ENCODE assay signal across 8 mouse cellular contexts in genomic region chr19:53902739-53903487, GRCm38 (mm10). TPM values are rescaled to one million over a fixed set of nuclear protein-coding genes. Genes with fewer than 3 reads are reported as not detected.
A peak's percentile ranks its signal among the peaks of the same experiment; 100 is the strongest.
DNase-seq lines count a peak whose midpoint lies in the region; ATAC-seq lines count a peak whose summit lies in the region.

No protein-coding gene starts in this region.

- peak; percentile 98 for DNase-seq in CD4-positive helper T cell, adult 2 months (ENCODE audit: low read depth, low spot score)
- DNase-seq in brain, embryonic 18.5 days (ENCODE audit: low read depth, low spot score) = peak; percentile 94
- peak; percentile 98 for DNase-seq in kidney, postnatal 14 days
- DNase-seq in liver, embryonic 13.5 days = peak; percentile 94
- peak; percentile 99 for DNase-seq in neural tube, embryonic 10.5 days (ENCODE audit: extremely low spot score, low spot score)

- peak overlapping the region; percentile 88 for H3K9ac ChIP-seq in heart, embryonic 14.5 days (ENCODE audit: low read length)
- peak overlapping the region; percentile 90 for H3K9ac ChIP-seq in liver, embryonic 13.5 days
- peak overlapping the region; percentile 94 for H3K9ac ChIP-seq in stomach, embryonic 16.5 days (ENCODE audit: low read length)

- under 1% methylated on average over 50 of the region's 61 CpGs for WGBS in heart, embryonic 14.5 days
- under 1% methylated on average over 54 of the region's 61 CpGs for WGBS in liver, embryonic 13.5 days (ENCODE audit: insufficient replicate concordance)
- under 1% methylated on average over 57 of the region's 61 CpGs for WGBS in stomach, embryonic 16.5 days

- H3K9me3 ChIP-seq in heart, embryonic 14.5 days (ENCODE audit: control insufficient read depth, low read length) = no peaks in the 10 kb centered on the region
- H3K9me3 ChIP-seq in liver, embryonic 13.5 days (replicated peaks) = no peaks in the 10 kb centered on the region
- no peaks in the 10 kb centered on the region for H3K9me3 ChIP-seq in stomach, embryonic 16.5 days (replicated peaks; ENCODE audit: control insufficient read depth, low read length)

- no peaks in the 10 kb centered on the region for H3K36me3 ChIP-seq in heart, embryonic 14.5 days (ENCODE audit: control insufficient read depth, insufficient read depth, low read length)
- no peaks in the 10 kb centered on the region for H3K36me3 ChIP-seq in liver, embryonic 13.5 days
- no peaks in the 10 kb centered on the region for H3K36me3 ChIP-seq in stomach, embryonic 16.5 days (ENCODE audit: control insufficient read depth, insufficient read depth, low read length)

- peaks cover 12 to 30% of the 10 kb centered on the region in 2 experiments for H3K4me1 ChIP-seq in heart, embryonic 14.5 days (ENCODE audit: control insufficient read depth in 2 of 2, insufficient read depth in 2 of 2, low read length in 2 of 2)
- peaks cover 48% of the 10 kb centered on the region for H3K4me1 ChIP-seq in liver, embryonic 13.5 days (replicated peaks)
- H3K4me1 ChIP-seq in stomach, embryonic 16.5 days (ENCODE audit: control insufficient read depth, insufficient read depth, low read length) = peaks cover 22% of the 10 kb centered on the region

- peak overlapping the region; percentile 95 to 96 for H3K4me3 ChIP-seq in heart, embryonic 14.5 days (ENCODE audit: control insufficient read depth in 1 of 2, insufficient read depth in 1 of 2, low read depth in 1 of 2, low read length in 2 of 2)
- H3K4me3 ChIP-seq in liver, embryonic 13.5 days (replicated peaks) = peak overlapping the region; percentile 94
- peak overlapping the region; percentile 95 for H3K4me3 ChIP-seq in stomach, embryonic 16.5 days (replicated peaks; ENCODE audit: low read length)

- H3K4me2 ChIP-seq in heart, embryonic 14.5 days (ENCODE audit: low read length) = peak overlapping the region; percentile 80
- H3K4me2 ChIP-seq in liver, embryonic 13.5 days = peak overlapping the region; percentile 86
- peak overlapping the region; percentile 74 for H3K4me2 ChIP-seq in stomach, embryonic 16.5 days (ENCODE audit: low read depth, low read length)

- peak overlapping the region; percentile 65 to 85 for H3K27ac ChIP-seq in heart, embryonic 14.5 days (replicated peaks in 1 of 2; ENCODE audit: control insufficient read depth in 1 of 2, insufficient read depth in 1 of 2, low read depth in 2 of 2, low read length in 2 of 2)
- H3K27ac ChIP-seq in liver, embryonic 13.5 days = peak overlapping the region; percentile 91
- peak overlapping the region; percentile 97 for H3K27ac ChIP-seq in stomach, embryonic 16.5 days (ENCODE audit: low read length)

- no peaks in the 10 kb centered on the region for H3K27me3 ChIP-seq in heart, embryonic 14.5 days (ENCODE audit: control insufficient read depth, insufficient read depth, low read length)
- no peaks in the 10 kb centered on the region for H3K27me3 ChIP-seq in liver, embryonic 13.5 days
- H3K27me3 ChIP-seq in stomach, embryonic 16.5 days (ENCODE audit: control insufficient read depth, insufficient read depth, low read length) = no peaks in the 10 kb centered on the region

- ATAC-seq in erythroid progenitor cell, adult 5-6 weeks (replicated peaks; ENCODE audit: low FRiP score, poor library complexity, severe bottlenecking) = peak; percentile 93
- ATAC-seq in heart, embryonic 14.5 days (ENCODE audit: insufficient number of reproducible peaks, insufficient read depth, low FRiP score, low read depth) = peak; percentile 98
- peak; percentile 96 for ATAC-seq in liver, embryonic 13.5 days (ENCODE audit: low read depth)
- ATAC-seq in stomach, embryonic 16.5 days (ENCODE audit: insufficient read depth, low FRiP score) = peak; percentile 98

RNA-seq across cellular contexts. Expression of gene Pdcd4, which starts 10.9 kb away (rescaled TPM):
- 44.0 and 45.4 TPM in 2 replicates for total RNA-seq in erythroid progenitor cell, adult 5-6 weeks (2015; ENCODE audit: low replicate concordance)
- total RNA-seq in erythroid progenitor cell, adult 5-6 weeks (2017; ENCODE audit: low replicate concordance) = 32.2 and 56.3 TPM in 2 replicates
- polyA plus RNA-seq in heart, embryonic 14.5 days (2014; fragmentation: Nextera tagmentation; extraction: Ambion mirVana) = 39.6 and 45.6 TPM in 2 replicates
- 19.3 and 23.4 TPM in 2 replicates for polyA plus RNA-seq in liver, embryonic 13.5 days (2015; fragmentation: Nextera tagmentation; extraction: Ambion mirVana)
- polyA plus RNA-seq in stomach, embryonic 16.5 days (2015; fragmentation: Nextera tagmentation; extraction: Ambion mirVana) = 94.1 and 101 TPM in 2 replicates

RNA-seq across cellular contexts. Expression of gene Shoc2, which starts 41.2 kb away (rescaled TPM):
- total RNA-seq in erythroid progenitor cell, adult 5-6 weeks (2015; ENCODE audit: low replicate concordance) = 29.9 and 53.2 TPM in 2 replicates
- total RNA-seq in erythroid progenitor cell, adult 5-6 weeks (2017; ENCODE audit: low replicate concordance) = 31.7 and 40.3 TPM in 2 replicates
- 40.8 and 41.8 TPM in 2 replicates for polyA plus RNA-seq in heart, embryonic 14.5 days (2014; fragmentation: Nextera tagmentation; extraction: Ambion mirVana)
- polyA plus RNA-seq in liver, embryonic 13.5 days (2015; fragmentation: Nextera tagmentation; extraction: Ambion mirVana) = 17.1 and 23.4 TPM in 2 replicates
- polyA plus RNA-seq in stomach, embryonic 16.5 days (2015; fragmentation: Nextera tagmentation; extraction: Ambion mirVana) = 51.7 and 53.2 TPM in 2 replicates

RNA-seq across cellular contexts. Expression of gene Bbip1, which starts 41.5 kb away (rescaled TPM):
- 85.1 and 109 TPM in 2 replicates for total RNA-seq in erythroid progenitor cell, adult 5-6 weeks (2015; ENCODE audit: low replicate concordance)
- total RNA-seq in erythroid progenitor cell, adult 5-6 weeks (2017; ENCODE audit: low replicate concordance) = 41.2 and 69.2 TPM in 2 replicates
- 61.4 and 73.4 TPM in 2 replicates for polyA plus RNA-seq in heart, embryonic 14.5 days (2014; fragmentation: Nextera tagmentation; extraction: Ambion mirVana)
- polyA plus RNA-seq in liver, embryonic 13.5 days (2015; fragmentation: Nextera tagmentation; extraction: Ambion mirVana) = 58.6 and 66.2 TPM in 2 replicates
- 64.8 and 69.9 TPM in 2 replicates for polyA plus RNA-seq in stomach, embryonic 16.5 days (2015; fragmentation: Nextera tagmentation; extraction: Ambion mirVana)

Comparison
In these comparisons a context has a peak if more than half of its experiments do, and no peak if none do; other contexts are left out.
1. Peak in every context shown above with its lines: DNase-seq, ATAC-seq, H3K4me3 ChIP-seq and H3K27ac ChIP-seq.